Mouse (Mus musculus) B cell, adult 2 months (primary cell): Measurements from ENCODE around the gene Eif3a.

Experiments
- DNase-seq, 2 experiments: peaks; one replicate each; pipeline ENCODE4 v3.0.0; 2022

Eif3a gene

GRCm38 (mm10) chr19:60758896-60759835 is 31.3 kb downstream of the Eif3a start:
- DNase-seq = no peak

- DNase-seq = no peak
Observed at GRCm38 (mm10) chr19:60757099-60757785, 33.2 kb downstream of the Eif3a start.

GRCm38 (mm10) chr19:60756192-60757098 is 34.0 kb downstream of the Eif3a start:
- DNase-seq = peak; percentile 64 to 69

- DNase-seq = peak; percentile 90
Observed at GRCm38 (mm10) chr19:60755438-60756191, 34.8 kb downstream of the Eif3a start, which contains the start of gene Nanos1. Gene Nanos1, plus strand, starts transcription at chr19:60755987.

- DNase-seq = no peak
Observed at GRCm38 (mm10) chr19:60747801-60748200, 42.7 kb downstream of the Eif3a start.

GRCm38 (mm10) chr19:60743767-60744547 is 46.5 kb downstream of the Eif3a start:
- no peak for DNase-seq

- DNase-seq = no peak
Observed at GRCm38 (mm10) chr19:60740560-60740959, 49.9 kb downstream of the Eif3a start.

GRCm38 (mm10) chr19:60731966-60732365 is 58.5 kb downstream of the Eif3a start:
- DNase-seq = no peak

GRCm38 (mm10) chr19:60731299-60731698 is 59.2 kb downstream of the Eif3a start:
- DNase-seq = no peak

GRCm38 (mm10) chr19:60730281-60730852 is 60.1 kb downstream of the Eif3a start:
- peak; percentile 68 to 72 for DNase-seq

- no peak for DNase-seq
Observed at GRCm38 (mm10) chr19:60716381-60716780, 74.1 kb downstream of the Eif3a start.

GRCm38 (mm10) chr19:60712577-60712976 is 77.9 kb downstream of the Eif3a start:
- no peak for DNase-seq
